Mouse (Mus musculus) 3T3-L1 (cell line): ENCODE results near the gene 2310011J03Rik.
"Not testable (repeated sequence)": the region's sequence is repeated elsewhere in the genome, so short reads cannot be mapped to it uniquely, and the experiment has no call there.

ENCODE experiments used
- DNase-seq: peaks from one replicate; pipeline ENCODE4 v3.0.0-alpha.2; 2015; ENCODE audit warnings: low read depth, low spot score

2310011J03Rik gene

GRCm38 (mm10) chr10:80320340-80320760 lies at the start of gene 2310011J03Rik:
Gene 2310011J03Rik (minus strand): TSS chr10:80320537.
- peak; percentile 96 for DNase-seq

GRCm38 (mm10) chr10:80368392-80368791 lies 48.1 kb upstream of the 2310011J03Rik start:
- DNase-seq = peak; percentile 56

GRCm38 (mm10) chr10:80367954-80368353 lies 47.6 kb upstream of the 2310011J03Rik start:
- DNase-seq = no peak

- DNase-seq = peak; percentile 83
Observed at GRCm38 (mm10) chr10:80365736-80366135, 45.4 kb upstream of the 2310011J03Rik start.

- DNase-seq = no peak
Observed at GRCm38 (mm10) chr10:80363734-80364133, 43.4 kb upstream of the 2310011J03Rik start.

- no peak for DNase-seq
Observed at GRCm38 (mm10) chr10:80357994-80358639, 37.8 kb upstream of the 2310011J03Rik start.

GRCm38 (mm10) chr10:80357336-80357735 lies 37.0 kb upstream of the 2310011J03Rik start:
- DNase-seq = no peak

GRCm38 (mm10) chr10:80356737-80357136 lies 36.4 kb upstream of the 2310011J03Rik start:
- no peak for DNase-seq

GRCm38 (mm10) chr10:80356001-80356682 lies 35.8 kb upstream of the 2310011J03Rik start, which contains the start of gene Plk5:
Gene Plk5 (plus strand): TSS chr10:80356459.
- DNase-seq = no peak

GRCm38 (mm10) chr10:80355431-80355830 lies 35.1 kb upstream of the 2310011J03Rik start:
- DNase-seq = no peak

- no peak for DNase-seq
Observed at GRCm38 (mm10) chr10:80352727-80353126, 32.4 kb upstream of the 2310011J03Rik start.

- no peak for DNase-seq
Observed at GRCm38 (mm10) chr10:80351896-80352295, 31.6 kb upstream of the 2310011J03Rik start.

- DNase-seq = peak; percentile 95
Observed at GRCm38 (mm10) chr10:80350292-80350691, 30.0 kb upstream of the 2310011J03Rik start.

GRCm38 (mm10) chr10:80348981-80349380 lies 28.6 kb upstream of the 2310011J03Rik start:
- no peak for DNase-seq

- peak; percentile 67 for DNase-seq
Observed at GRCm38 (mm10) chr10:80348244-80348781, 28.0 kb upstream of the 2310011J03Rik start, which contains the start of gene Adamtsl5. Gene Adamtsl5 (minus strand): TSS chr10:80348412.

- DNase-seq = peak; percentile 54
Observed at GRCm38 (mm10) chr10:80347514-80347967, 27.2 kb upstream of the 2310011J03Rik start.

- not testable (repeated sequence) for DNase-seq
Observed at GRCm38 (mm10) chr10:80345929-80346328, 25.6 kb upstream of the 2310011J03Rik start.

GRCm38 (mm10) chr10:80345122-80345521 lies 24.8 kb upstream of the 2310011J03Rik start:
- no peak for DNase-seq

GRCm38 (mm10) chr10:80344131-80344661 lies 23.9 kb upstream of the 2310011J03Rik start:
- no peak for DNase-seq

GRCm38 (mm10) chr10:80343425-80343895 lies 23.1 kb upstream of the 2310011J03Rik start:
- no peak for DNase-seq

- DNase-seq = no peak
Observed at GRCm38 (mm10) chr10:80342749-80343424, 22.6 kb upstream of the 2310011J03Rik start.
